Mouse (Mus musculus) erythroid progenitor cell, adult 5-6 weeks (primary cell): ENCODE measurements around the gene Tymp. TPM values are rescaled to one million over a fixed set of nuclear protein-coding genes. Genes with fewer than 3 reads are reported as not detected.

Experiments
- ATAC-seq: replicated peaks from 2 replicates; pipeline ENCODE4 v1.8.0; 2016; ENCODE audit warnings: moderate number of reproducible peaks, mild to moderate bottlenecking, moderate TSS enrichment, inconsistent platforms; ENCODE audit not compliant: poor library complexity, low FRiP score, severe bottlenecking
- total RNA-seq, 2 experiments: library from RNA; stranded (forward) in 1 of 2; stranded (reverse) in 1 of 2; fragments of 150-400 nt in 1 of 2; fragments of 186-747, 209-891 nt in 1 of 2; gene quantifications; 2 replicates each; pipeline versions ENCODE4 v1.2.3 to v1.2.4; 2015 to 2017; ENCODE audit warnings: low replicate concordance in 2 of 2

Tymp gene
- total RNA-seq, 2 experiments from 2014 or later = not detected

GRCm38 (mm10) chr15:89374801-89375534 is 1.9 kb downstream of the Tymp start:
- ATAC-seq = no peak

DNA sequence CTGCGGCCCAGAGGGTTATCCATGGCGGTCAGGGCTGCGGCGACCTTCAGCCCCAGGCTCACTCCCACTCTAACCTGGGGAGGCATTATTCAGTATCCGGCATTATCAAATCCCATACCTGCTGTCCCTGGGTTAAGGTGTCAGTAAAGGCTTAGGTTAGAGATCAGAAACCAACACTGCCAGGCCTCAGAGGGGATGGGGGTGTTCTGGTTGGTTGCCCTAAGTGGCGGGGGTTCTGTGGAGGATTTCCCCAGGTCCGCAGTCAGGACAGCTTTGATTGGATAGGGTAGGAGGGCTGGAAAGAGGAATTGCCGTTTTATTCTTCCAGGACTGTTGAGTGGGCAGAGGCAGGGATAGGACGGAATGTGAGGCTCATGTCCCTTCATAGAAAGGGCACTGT is 2.5 kb downstream of the Tymp start:
- ATAC-seq = no peak

DNA sequence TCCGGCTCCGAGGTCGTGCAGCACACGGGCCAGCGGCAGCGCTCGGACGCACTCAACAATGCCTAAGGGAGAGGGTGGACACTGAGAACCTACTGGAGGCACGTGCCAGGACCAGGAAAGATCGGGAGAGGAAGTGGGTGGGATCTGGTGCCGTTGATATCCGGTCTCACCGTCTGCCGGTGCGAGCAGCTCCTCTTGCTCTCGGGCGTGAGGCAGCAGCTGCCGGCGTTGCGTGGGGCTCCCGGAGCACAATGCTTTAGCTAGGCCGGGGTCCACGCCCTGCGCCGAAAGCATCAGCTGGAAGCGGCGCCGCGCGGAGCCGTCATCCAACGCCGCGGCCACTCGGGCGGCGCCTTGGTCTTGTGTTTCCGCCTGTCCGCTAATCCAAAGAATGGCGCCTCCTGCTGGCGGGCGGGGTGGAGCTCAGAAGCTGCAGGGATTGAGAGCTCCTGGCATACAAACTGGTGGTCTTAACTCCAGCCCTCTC is 3.0 kb downstream of the Tymp start, which contains the start of gene Sco2:
Gene Sco2, minus strand, starts transcription at position 85 of the 487 bp plus-strand sequence.
- peak; percentile 69 for ATAC-seq

- peak; percentile 79 for ATAC-seq
Observed at GRCm38 (mm10) chr15:89373027-89373761, 3.6 kb downstream of the Tymp start.

- no peak for ATAC-seq
Observed at GRCm38 (mm10) chr15:89372536-89372935, 4.3 kb downstream of the Tymp start.

- no peak for ATAC-seq
Observed at GRCm38 (mm10) chr15:89372068-89372467, 4.8 kb downstream of the Tymp start.

GRCm38 (mm10) chr15:89365141-89365551 is 11.7 kb downstream of the Tymp start:
- ATAC-seq = no peak

GRCm38 (mm10) chr15:89363051-89363450 is 13.8 kb downstream of the Tymp start:
- ATAC-seq = no peak

DNA sequence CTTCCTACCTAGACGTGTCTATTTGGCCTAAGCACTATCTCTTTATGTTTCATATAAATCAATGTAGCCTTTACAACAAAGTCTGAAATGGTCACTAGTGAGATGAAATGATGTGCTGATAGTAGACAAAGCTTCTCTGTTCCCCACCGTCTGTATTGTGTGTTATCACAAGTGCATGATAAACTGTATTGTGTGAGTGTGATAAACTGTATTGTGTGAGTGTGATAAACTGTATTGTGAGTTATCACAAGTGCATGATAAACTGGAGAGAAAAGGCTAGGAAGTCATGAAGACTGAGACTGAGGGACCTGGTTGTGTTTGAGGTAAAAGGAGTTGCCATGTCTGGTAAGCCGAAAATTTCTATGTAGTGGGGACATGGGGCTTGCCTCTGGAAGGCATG is 18.1 kb downstream of the Tymp start:
- ATAC-seq = no peak

DNA sequence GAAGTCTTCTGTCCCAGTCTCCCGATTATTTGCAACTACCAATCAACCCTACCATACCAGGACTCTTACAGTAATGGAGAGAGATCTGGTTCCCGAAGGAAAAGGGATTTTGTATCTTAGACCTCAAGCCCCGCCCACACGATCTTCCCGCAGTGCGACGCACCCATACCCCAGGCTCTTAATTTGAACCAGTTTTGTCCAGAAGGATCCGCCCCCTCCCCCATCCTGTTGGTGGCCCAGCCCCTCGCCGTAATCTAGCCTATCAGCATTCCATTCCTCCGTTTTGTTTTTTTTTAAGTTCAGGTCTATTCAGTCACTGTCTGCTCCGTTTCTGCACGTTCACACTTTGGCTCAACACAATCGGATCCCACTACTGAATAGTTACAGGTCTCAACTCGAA is 20.5 kb downstream of the Tymp start:
- peak; percentile 71 for ATAC-seq

DNA sequence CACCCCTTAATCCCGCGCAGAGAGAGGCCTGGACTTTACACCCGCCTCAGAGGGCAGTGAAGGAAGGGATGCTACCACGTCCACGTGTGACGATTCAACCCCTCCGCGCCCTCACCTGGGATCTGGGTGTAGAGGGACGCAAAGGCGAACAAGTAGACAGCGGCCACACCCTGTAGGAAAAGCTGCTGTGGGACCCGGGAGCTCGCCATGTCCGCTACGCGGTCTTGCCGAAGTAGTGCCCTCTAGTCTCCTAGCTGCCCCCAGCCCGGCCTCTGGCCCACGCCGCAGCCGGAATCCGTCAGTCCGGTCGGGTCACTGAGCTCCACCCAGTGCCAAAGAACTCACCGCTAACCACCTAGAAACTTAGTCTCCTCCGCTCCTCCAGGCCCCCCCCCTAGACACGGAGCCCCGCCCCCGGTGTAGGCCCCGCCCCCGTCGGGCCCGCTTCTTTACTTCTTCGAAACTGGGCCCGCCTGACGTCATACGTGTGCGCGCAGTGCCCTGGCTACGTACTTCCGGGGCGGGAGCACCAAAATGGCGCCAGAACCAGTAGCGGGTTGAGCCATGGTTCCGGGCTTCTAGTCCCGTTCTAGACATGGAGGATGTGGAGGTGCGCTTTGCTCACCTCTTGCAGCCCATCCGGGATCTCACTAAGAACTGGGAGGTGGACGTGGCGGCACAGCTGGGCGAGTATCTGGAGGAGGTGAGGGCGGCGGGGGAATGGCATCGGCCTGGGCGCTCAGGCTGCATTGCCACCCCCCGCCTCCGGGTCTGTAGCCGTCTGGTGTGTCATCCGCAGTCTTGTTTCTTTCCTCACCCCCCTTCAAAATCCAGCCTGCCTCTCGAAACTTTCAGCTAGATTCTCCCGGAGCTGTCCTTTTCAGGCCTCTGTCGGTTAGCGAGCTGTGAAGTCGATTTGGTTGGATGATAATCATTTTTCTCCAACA is 21.3 kb downstream of the Tymp start, which contains the start of the genes Lmf2 and Ncaph2:
Gene Lmf2, minus strand, starts transcription at position 419 of the 947 bp plus-strand sequence.
Gene Ncaph2, plus strand, starts transcription at position 479 of the 947 bp plus-strand sequence.
- ATAC-seq = peak; percentile 79

GRCm38 (mm10) chr15:89354455-89354854 is 22.4 kb downstream of the Tymp start:
- ATAC-seq = no peak

- no peak for ATAC-seq
Observed at GRCm38 (mm10) chr15:89353837-89354236, 23.0 kb downstream of the Tymp start.

DNA sequence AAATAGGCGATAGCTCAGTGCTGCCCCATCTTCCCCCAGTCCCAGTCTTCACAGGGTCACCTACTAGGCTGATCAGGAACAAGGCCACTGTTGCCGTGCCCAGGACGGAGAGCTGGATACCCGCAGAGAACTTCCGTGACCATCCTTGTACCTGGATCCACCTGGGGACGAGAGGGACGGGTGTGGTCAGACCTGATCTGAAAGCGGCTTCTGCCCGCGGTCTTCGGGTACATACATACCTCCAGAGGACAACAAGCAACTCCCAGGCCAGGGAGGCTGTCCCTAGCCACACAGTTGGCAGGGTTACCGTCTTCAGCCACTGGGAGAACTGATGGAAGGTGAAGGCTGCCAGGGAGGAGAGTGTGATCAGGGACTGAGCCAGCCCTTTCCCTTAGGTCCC is 24.0 kb downstream of the Tymp start:
- no peak for ATAC-seq

DNA sequence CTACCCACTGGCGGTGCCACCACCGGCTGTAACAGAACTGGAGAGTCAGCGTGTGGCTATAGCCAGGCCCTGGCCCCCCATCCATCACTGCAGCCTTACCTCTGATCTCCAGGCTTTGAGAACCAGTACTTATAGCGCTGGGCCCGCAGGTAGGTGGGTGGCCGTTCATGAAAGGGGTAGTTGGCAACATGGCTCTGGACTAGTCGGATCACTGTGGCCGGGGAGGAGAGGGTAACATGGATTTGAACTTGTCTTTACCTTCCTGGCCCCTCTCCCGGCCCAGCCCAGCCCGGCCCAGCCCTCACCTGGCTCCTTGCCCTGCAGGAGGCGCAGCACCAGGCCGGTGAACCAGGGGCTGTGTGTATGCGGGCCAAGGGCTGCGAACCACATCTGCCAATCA is 24.8 kb downstream of the Tymp start:
- no peak for ATAC-seq

DNA sequence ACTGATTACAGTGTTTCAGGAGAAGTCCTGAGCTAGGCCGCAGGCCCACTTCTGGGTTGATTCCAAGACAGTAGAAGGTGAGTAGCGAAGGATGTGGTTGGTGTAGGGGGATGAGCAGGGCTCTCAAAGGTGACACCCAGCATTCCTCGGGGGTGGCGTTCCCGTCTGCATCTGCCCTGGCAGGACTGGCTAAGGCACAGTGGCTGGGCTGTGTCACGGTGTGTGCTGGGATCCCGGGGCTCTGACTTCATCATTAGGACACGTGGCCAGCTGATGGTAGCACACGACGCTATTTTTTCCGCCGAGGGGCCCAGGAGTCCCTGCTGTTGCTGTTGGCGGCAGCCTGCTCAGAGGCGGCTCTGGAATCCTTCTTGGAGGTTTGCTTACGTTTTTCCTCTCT is 25.5 kb downstream of the Tymp start:
- no peak for ATAC-seq

GRCm38 (mm10) chr15:89350447-89350846 is 26.4 kb downstream of the Tymp start:
- ATAC-seq = no peak

DNA sequence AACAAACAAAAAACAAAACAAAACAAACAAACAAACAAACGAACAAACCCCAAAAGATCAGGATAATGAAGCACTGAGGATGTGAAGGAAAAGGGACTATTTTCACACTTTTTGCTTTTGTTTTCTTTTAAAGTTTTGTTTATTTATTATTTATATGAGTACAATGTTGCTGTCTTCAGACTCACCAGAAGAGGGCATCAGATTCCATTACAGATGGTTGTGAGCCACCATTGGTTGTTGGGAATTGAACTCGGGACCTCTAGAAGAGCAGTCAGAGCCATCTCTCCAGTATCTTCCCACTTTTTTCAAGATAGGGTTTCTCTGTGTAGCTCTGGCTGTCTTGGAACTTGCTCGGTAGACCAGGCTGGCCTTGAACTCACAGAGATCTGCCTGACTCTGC is 33.5 kb downstream of the Tymp start:
- ATAC-seq = no peak

- ATAC-seq = no peak
Observed at GRCm38 (mm10) chr15:89341678-89342077, 35.2 kb downstream of the Tymp start.

DNA sequence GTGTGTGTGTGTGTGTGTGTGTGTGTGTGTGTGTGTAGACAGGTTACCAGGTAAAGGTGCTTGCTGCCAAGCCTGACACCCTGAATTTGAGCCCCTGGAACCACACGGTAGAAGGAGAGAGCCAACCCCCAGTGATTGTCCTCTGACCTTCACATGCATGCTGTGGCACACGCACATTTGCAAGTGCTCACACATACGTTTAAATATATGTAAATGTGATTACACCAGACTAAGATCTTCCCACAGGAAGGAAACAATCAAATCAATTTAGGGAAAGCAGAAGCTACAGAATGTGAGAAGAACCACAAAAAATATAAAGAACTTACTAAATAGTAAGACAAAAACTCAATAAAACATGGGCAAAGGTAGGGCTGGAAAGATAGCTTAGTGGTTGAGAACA is 36.7 kb downstream of the Tymp start:
- ATAC-seq = no peak
